Mouse (Mus musculus) embryonic facial prominence, embryonic 15.5 days (tissue): ENCODE data around the gene Fat1. TPM values are rescaled to one million over a fixed set of nuclear protein-coding genes. Genes with fewer than 3 reads are reported as not detected.
"Not testable (repeated sequence)": the region's sequence is repeated elsewhere in the genome, so short reads cannot be mapped to it uniquely, and the experiment has no call there.

Experiments used
- ATAC-seq: fragments of 200-750 bp; cut with Nextera tagmentation; 2 replicates; pipeline ENCODE4 v1.8.0; 2017; ENCODE audit warnings: low read depth, moderate TSS enrichment; ENCODE audit not compliant: insufficient number of reproducible peaks, low FRiP score, low TSS enrichment
- H3K27ac ChIP-seq: fragments of 300-500 bp; sonication (generic); replicated peaks from 2 replicates; pipeline ENCODE4 v1.5.1; 2015; ENCODE audit warnings: mild to moderate bottlenecking, inconsistent platforms
- H3K27me3 ChIP-seq: fragments of 300-500 bp; sonication (generic); 2 replicates; pipeline ENCODE4 v1.6.1; 2015; ENCODE audit warnings: inconsistent platforms
- H3K36me3 ChIP-seq: fragments of 300-500 bp; sonication (generic); 2 replicates; pipeline ENCODE4 v1.6.1; 2015; ENCODE audit warnings: mild to moderate bottlenecking, inconsistent platforms
- H3K4me1 ChIP-seq: fragments of 300-500 bp; sonication (generic); 2 replicates; pipeline ENCODE4 v1.6.1; 2015; ENCODE audit warnings: inconsistent platforms
- H3K4me2 ChIP-seq: fragments of 300-500 bp; sonication (generic); replicated peaks from 2 replicates; pipeline ENCODE4 v1.6.1; 2015; ENCODE audit warnings: mild to moderate bottlenecking, inconsistent platforms
- H3K4me3 ChIP-seq: fragments of 300-500 bp; sonication (generic); replicated peaks from 2 replicates; pipeline ENCODE4 v1.5.1; 2015; ENCODE audit warnings: mild to moderate bottlenecking, inconsistent platforms
- H3K9ac ChIP-seq: fragments of 300-500 bp; sonication (generic); 2 replicates; pipeline ENCODE4 v1.6.1; 2015; ENCODE audit warnings: inconsistent platforms
- H3K9me3 ChIP-seq: fragments of 300-500 bp; sonication (generic); replicated peaks from 2 replicates; pipeline ENCODE4 v1.6.1; 2016; ENCODE audit warnings: inconsistent platforms
- WGBS: fragments of 180-500 bp; shearing (Covaris S2); methylation state at CpG from one replicate; pipeline ENCODE4 v1.1.7; 2015; 5-methylcytosine and 5-hydroxymethylcytosine counted together
- polyA plus RNA-seq: library from polyadenylated mRNA; unstranded; fragments of >200 nt; fragmentation: Nextera tagmentation; extraction: Ambion mirVana; gene quantifications from 2 replicates; pipeline ENCODE4 v1.2.1, GENCODE M21; 2015

Fat1 gene
- polyA plus RNA-seq, 1 experiment from 2014 or later = 24.8 TPM

- no peak for ATAC-seq
- Histone ChIP-seq H3K9ac (no peak overlapping the region), H3K9me3 (no peaks in the 10 kb centered on the region), H3K4me2 (no peak overlapping the region), H3K27me3 (no peaks in the 10 kb centered on the region), H3K27ac (no peak overlapping the region), H3K36me3 (peaks cover 81% of the 10 kb centered on the region), H3K4me1 (no peaks in the 10 kb centered on the region), H3K4me3 (no peak overlapping the region)
- WGBS = 94% methylated on average over 30 of the region's 30 CpGs
Measured at GRCm38 (mm10) chr8:45051236-45051635, 116.0 kb downstream of the Fat1 start.

GRCm38 (mm10) chr8:45052205-45052604, 117.0 kb downstream of the Fat1 start:
- Histone ChIP-seq H3K27me3 (no peaks in the 10 kb centered on the region), H3K27ac (no peak overlapping the region), H3K9me3 (no peaks in the 10 kb centered on the region), H3K4me3 (no peak overlapping the region), H3K4me2 (no peak overlapping the region), H3K9ac (no peak overlapping the region), H3K4me1 (no peaks in the 10 kb centered on the region), H3K36me3 (peaks cover 72% of the 10 kb centered on the region)
- 94% methylated on average over 1 of the region's 1 CpGs for WGBS
- ATAC-seq = no peak

- H3K9me3 ChIP-seq = no peaks in the 10 kb centered on the region
- no peak overlapping the region for H3K4me2 ChIP-seq
- no peaks in the 10 kb centered on the region for H3K27me3 ChIP-seq
- H3K4me3 ChIP-seq = no peak overlapping the region
- H3K4me1 ChIP-seq = no peaks in the 10 kb centered on the region
- H3K36me3 ChIP-seq = peaks cover 71% of the 10 kb centered on the region
- WGBS = 86% methylated on average over 9 of the region's 9 CpGs
- no peak for ATAC-seq
- H3K9ac ChIP-seq = no peak overlapping the region
- no peak overlapping the region for H3K27ac ChIP-seq
Measured at GRCm38 (mm10) chr8:45052618-45053017, 117.4 kb downstream of the Fat1 start.

- Histone ChIP-seq H3K9me3 (no peaks in the 10 kb centered on the region), H3K4me2 (no peak overlapping the region), H3K27ac (no peak overlapping the region), H3K27me3 (no peaks in the 10 kb centered on the region), H3K4me1 (no peaks in the 10 kb centered on the region), H3K4me3 (no peak overlapping the region), H3K9ac (no peak overlapping the region), H3K36me3 (peaks cover 52% of the 10 kb centered on the region)
- WGBS = 98% methylated on average over 3 of the region's 3 CpGs
- no peak for ATAC-seq
Measured at GRCm38 (mm10) chr8:45055500-45055899, 120.3 kb downstream of the Fat1 start.

- no peaks in the 10 kb centered on the region for H3K27me3 ChIP-seq
- H3K9ac ChIP-seq = no peak overlapping the region
- no peaks in the 10 kb centered on the region for H3K4me1 ChIP-seq
- H3K9me3 ChIP-seq = no peaks in the 10 kb centered on the region
- no peak overlapping the region for H3K27ac ChIP-seq
- H3K4me2 ChIP-seq = no peak overlapping the region
- no peak overlapping the region for H3K4me3 ChIP-seq
- peaks cover 40% of the 10 kb centered on the region for H3K36me3 ChIP-seq
- no peak for ATAC-seq
- 36% methylated on average over 3 of the region's 3 CpGs for WGBS
Measured at GRCm38 (mm10) chr8:45056810-45057209, 121.6 kb downstream of the Fat1 start.

- ATAC-seq = no peak
- 58% methylated on average over 2 of the region's 2 CpGs for WGBS
- H3K36me3 ChIP-seq = peaks cover 8% of the 10 kb centered on the region
- H3K4me3 ChIP-seq = no peak overlapping the region
- H3K27me3 ChIP-seq = no peaks in the 10 kb centered on the region
- H3K9ac ChIP-seq = no peak overlapping the region
- H3K27ac ChIP-seq = no peak overlapping the region
- H3K4me1 ChIP-seq = no peaks in the 10 kb centered on the region
- no peak overlapping the region for H3K4me2 ChIP-seq
- H3K9me3 ChIP-seq = no peaks in the 10 kb centered on the region
Measured at GRCm38 (mm10) chr8:45060083-45060482, 124.8 kb downstream of the Fat1 start.

GRCm38 (mm10) chr8:45062311-45062710, 127.1 kb downstream of the Fat1 start:
- WGBS = 91% methylated on average over 11 of the region's 11 CpGs
- Histone ChIP-seq H3K9me3 (no peaks in the 10 kb centered on the region), H3K27ac (no peak overlapping the region), H3K4me3 (no peak overlapping the region), H3K4me1 (no peaks in the 10 kb centered on the region), H3K4me2 (no peak overlapping the region), H3K36me3 (0 out of 2 replicates have a peak, but pooled peaks cover 3% of the 10 kb centered on the region), H3K27me3 (no peaks in the 10 kb centered on the region), H3K9ac (no peak overlapping the region)
- no peak for ATAC-seq

- H3K36me3 ChIP-seq = no peaks in the 10 kb centered on the region
- no peak for ATAC-seq
- no peak overlapping the region for H3K9ac ChIP-seq
- no peak overlapping the region for H3K4me2 ChIP-seq
- WGBS = 73% methylated on average over 25 of the region's 25 CpGs
- H3K27me3 ChIP-seq = no peaks in the 10 kb centered on the region
- no peak overlapping the region for H3K27ac ChIP-seq
- no peaks in the 10 kb centered on the region for H3K4me1 ChIP-seq
- H3K9me3 ChIP-seq = no peaks in the 10 kb centered on the region
- H3K4me3 ChIP-seq = no peak overlapping the region
Measured at GRCm38 (mm10) chr8:45062982-45063924, 128.0 kb downstream of the Fat1 start.

- no peak overlapping the region for H3K4me2 ChIP-seq
- no peak for ATAC-seq
- no peak overlapping the region for H3K4me3 ChIP-seq
- H3K4me1 ChIP-seq = peaks cover 4% of the 10 kb centered on the region
- no peak overlapping the region for H3K9ac ChIP-seq
- H3K27ac ChIP-seq = no peak overlapping the region
- H3K9me3 ChIP-seq = no peaks in the 10 kb centered on the region
- no peaks in the 10 kb centered on the region for H3K36me3 ChIP-seq
- WGBS = 49% methylated on average over 8 of the region's 8 CpGs
- H3K27me3 ChIP-seq = no peaks in the 10 kb centered on the region
Measured at GRCm38 (mm10) chr8:45064197-45064869, 129.1 kb downstream of the Fat1 start.

GRCm38 (mm10) chr8:45065391-45065790, 130.1 kb downstream of the Fat1 start:
- WGBS = 80% methylated on average over 1 of the region's 1 CpGs
- not testable (repeated sequence) for H3K9me3 ChIP-seq, H3K4me3 ChIP-seq

GRCm38 (mm10) chr8:45068759-45069386, 133.6 kb downstream of the Fat1 start, which contains the start of gene Mtnr1a:
Mtnr1a (plus strand) TSS chr8:45069137.
- Histone ChIP-seq H3K4me2 (peak within 1 kb of the TSS; percentile 55), H3K27ac (no peak within 1 kb of the TSS), H3K36me3 (no peaks in the 10 kb centered on the region), H3K4me3 (peak within 1 kb of the TSS; percentile 18; the same call in 1 of the 2 replicates), H3K9me3 (no peaks in the 10 kb centered on the region), H3K27me3 (no peaks in the 10 kb centered on the region), H3K9ac (no peak within 1 kb of the TSS), H3K4me1 (peaks cover 4% of the 10 kb centered on the region)
- ATAC-seq = peak; percentile 79; the same call in 1 of the 2 replicates
- WGBS = 9% methylated on average over 29 of the region's 29 CpGs

More at GRCm38 (mm10) chr8:45065391-45065790, 130.1 kb downstream of the Fat1 start:
- not testable (repeated sequence) for ATAC-seq, H3K27me3 ChIP-seq, H3K9ac ChIP-seq, H3K4me1 ChIP-seq, H3K27ac ChIP-seq, H3K36me3 ChIP-seq, H3K4me2 ChIP-seq
